Mouse (Mus musculus): ENCODE data around the gene Ofcc1. TPM values are rescaled to one million over a fixed set of nuclear protein-coding genes. Genes with fewer than 3 reads are reported as not detected.

Ofcc1 gene
- not detected in 2 replicates for polyA plus RNA-seq (2011; ENCODE audit: insufficient read depth, insufficient read length, low read depth, missing spikeins)

DNA sequence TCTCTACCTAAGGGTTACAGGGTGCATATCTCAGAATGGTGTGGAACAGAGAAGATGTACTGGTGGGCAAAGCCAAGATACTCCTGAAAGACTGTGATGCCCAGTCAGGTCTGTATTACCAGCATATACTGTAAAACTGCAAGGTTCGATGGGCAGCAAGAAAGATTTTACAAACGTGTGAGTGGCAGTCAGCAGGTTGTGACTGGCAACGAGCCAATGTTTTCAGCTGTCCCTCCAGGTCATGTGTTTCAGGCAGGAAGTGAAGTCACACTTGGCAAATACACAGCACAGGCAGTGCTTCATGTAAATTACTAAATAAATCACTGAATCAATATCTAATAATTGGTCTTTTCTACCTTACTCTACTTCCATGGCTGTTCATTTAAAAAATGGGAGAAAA, at the start of gene Ofcc1:
TSS of gene Ofcc1 (minus strand) at position 163 of the 400 bp plus-strand sequence.
- no peaks in the 10 kb centered on the region for H3K4me1 ChIP-seq (ENCODE audit: control insufficient read depth, insufficient read depth, low read length)
- TF ChIP-seq CTCF (IDR thresholded peaks at IDR 0.05; ENCODE audit: low read depth, low read length), result no peak
- no peak for TF ChIP-seq EP300 (IDR thresholded peaks at IDR 0.05; ENCODE audit: insufficient read depth, low read depth, low read length)
- no peak for TF ChIP-seq POLR2A (IDR thresholded peaks at IDR 0.05; ENCODE audit: insufficient read depth, low read length)
- no peaks in the 10 kb centered on the region for H3K36me3 ChIP-seq (ENCODE audit: control insufficient read depth, insufficient read depth, low read length, poor library complexity, severe bottlenecking)
- no peaks in the 10 kb centered on the region; the same call in 1 of the 2 replicates for H3K27me3 ChIP-seq (ENCODE audit: control insufficient read depth, insufficient read depth, low read length, poor library complexity, severe bottlenecking)
- H3K9me3 ChIP-seq (replicated peaks; ENCODE audit: control insufficient read depth, insufficient read depth, low read length, poor library complexity, severe bottlenecking), result no peaks in the 10 kb centered on the region
- no peak within 1 kb of the TSS for H3K27ac ChIP-seq (ENCODE audit: insufficient read depth, low read length)
- H3K9ac ChIP-seq (ENCODE audit: low read depth, poor library complexity, severe bottlenecking), result no peak within 1 kb of the TSS
- H3K4me3 ChIP-seq (ENCODE audit: low read depth, low read length), result no peak within 1 kb of the TSS

DNA sequence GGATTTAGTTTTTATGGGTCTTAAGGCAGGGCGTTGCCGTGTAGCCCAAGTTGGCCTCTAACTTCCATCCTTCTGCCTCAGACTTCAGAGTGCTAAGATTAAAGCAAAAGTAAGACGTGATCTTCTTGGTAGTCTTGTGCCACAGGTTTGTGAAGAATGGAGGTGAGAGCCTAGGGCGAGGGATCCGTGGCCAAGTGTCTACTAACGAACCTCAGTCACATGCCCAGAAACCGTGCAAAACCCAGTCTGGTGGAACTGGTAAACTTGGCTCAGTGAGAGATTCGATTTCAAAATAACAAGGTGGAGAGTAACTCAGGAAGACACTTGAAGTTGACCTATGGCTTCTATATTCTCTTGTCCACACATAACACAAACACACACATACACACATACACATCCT, 28.9 kb upstream of the Ofcc1 start:
- no peak overlapping the region for H3K4me3 ChIP-seq (ENCODE audit: low read depth, low read length)
- H3K36me3 ChIP-seq (ENCODE audit: control insufficient read depth, insufficient read depth, low read length, poor library complexity, severe bottlenecking), result no peaks in the 10 kb centered on the region
- no peak overlapping the region for H3K9ac ChIP-seq (ENCODE audit: low read depth, poor library complexity, severe bottlenecking)
- H3K27me3 ChIP-seq (ENCODE audit: control insufficient read depth, insufficient read depth, low read length, poor library complexity, severe bottlenecking), result no peaks in the 10 kb centered on the region
- no peak overlapping the region for H3K27ac ChIP-seq (ENCODE audit: insufficient read depth, low read length)
- no peaks in the 10 kb centered on the region for H3K4me1 ChIP-seq (ENCODE audit: control insufficient read depth, insufficient read depth, low read length)
- no peak for TF ChIP-seq EP300 (IDR thresholded peaks at IDR 0.05; ENCODE audit: insufficient read depth, low read depth, low read length)
- no peak for TF ChIP-seq POLR2A (IDR thresholded peaks at IDR 0.05; ENCODE audit: insufficient read depth, low read length)
- no peak for TF ChIP-seq CTCF (IDR thresholded peaks at IDR 0.05; ENCODE audit: low read depth, low read length)
- no peaks in the 10 kb centered on the region for H3K9me3 ChIP-seq (replicated peaks; ENCODE audit: control insufficient read depth, insufficient read depth, low read length, poor library complexity, severe bottlenecking)

DNA sequence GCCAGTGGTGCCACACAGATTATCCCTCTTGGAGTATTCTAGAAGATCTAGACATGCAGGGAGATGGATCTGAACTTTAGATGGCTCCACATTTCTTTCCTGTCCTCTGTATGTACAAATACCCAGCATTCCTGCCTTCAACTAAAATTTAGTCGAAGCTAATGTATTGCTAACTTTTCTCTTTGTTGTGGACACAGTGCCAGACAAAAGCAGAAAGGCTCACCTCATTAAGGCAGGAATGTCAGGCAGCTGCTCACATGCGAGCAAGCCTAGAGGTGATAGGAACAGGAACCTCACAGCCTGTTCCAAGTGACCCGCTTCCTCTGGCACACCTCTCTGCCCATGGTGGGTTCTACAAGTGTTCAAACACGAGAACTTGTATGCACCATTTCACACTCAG, 26.2 kb upstream of the Ofcc1 start:
- TF ChIP-seq EP300 (IDR thresholded peaks at IDR 0.05; ENCODE audit: insufficient read depth, low read depth, low read length) (0 out of 2 replicates have a peak, but pooled peaks have one; percentile 21), CTCF (IDR thresholded peaks at IDR 0.05; ENCODE audit: low read depth, low read length) (no peak), POLR2A (IDR thresholded peaks at IDR 0.05; ENCODE audit: insufficient read depth, low read length) (no peak)
- Histone ChIP-seq H3K27ac (ENCODE audit: insufficient read depth, low read length) (no peak overlapping the region), H3K36me3 (ENCODE audit: control insufficient read depth, insufficient read depth, low read length, poor library complexity, severe bottlenecking) (no peaks in the 10 kb centered on the region), H3K4me1 (ENCODE audit: control insufficient read depth, insufficient read depth, low read length) (no peaks in the 10 kb centered on the region), H3K9ac (ENCODE audit: low read depth, poor library complexity, severe bottlenecking) (no peak overlapping the region), H3K27me3 (ENCODE audit: control insufficient read depth, insufficient read depth, low read length, poor library complexity, severe bottlenecking) (no peaks in the 10 kb centered on the region), H3K9me3 (replicated peaks; ENCODE audit: control insufficient read depth, insufficient read depth, low read length, poor library complexity, severe bottlenecking) (no peaks in the 10 kb centered on the region), H3K4me3 (ENCODE audit: low read depth, low read length) (no peak overlapping the region)

DNA sequence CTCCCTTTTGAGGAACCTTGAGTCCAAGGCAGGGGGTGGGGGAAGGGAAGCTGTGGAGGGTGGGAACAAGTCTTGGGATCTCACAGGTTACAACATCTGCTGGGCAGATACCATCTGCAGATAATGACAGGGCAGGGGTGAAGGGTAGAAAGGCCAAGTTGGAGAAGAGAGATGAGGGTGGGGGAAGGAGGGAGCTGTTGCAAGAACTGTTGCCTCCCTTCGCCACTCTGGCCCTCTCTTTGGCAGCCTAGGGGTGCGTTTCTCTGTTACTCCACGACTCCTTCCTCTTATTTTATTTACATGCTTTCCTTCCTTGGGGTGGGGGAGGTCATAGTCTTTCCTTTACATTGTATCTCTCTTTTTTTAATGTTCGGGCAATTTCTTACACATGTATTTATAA, 23.7 kb upstream of the Ofcc1 start:
- Histone ChIP-seq H3K9ac (ENCODE audit: low read depth, poor library complexity, severe bottlenecking) (no peak overlapping the region), H3K4me3 (ENCODE audit: low read depth, low read length) (no peak overlapping the region), H3K27me3 (ENCODE audit: control insufficient read depth, insufficient read depth, low read length, poor library complexity, severe bottlenecking) (no peaks in the 10 kb centered on the region), H3K36me3 (ENCODE audit: control insufficient read depth, insufficient read depth, low read length, poor library complexity, severe bottlenecking) (no peaks in the 10 kb centered on the region), H3K9me3 (replicated peaks; ENCODE audit: control insufficient read depth, insufficient read depth, low read length, poor library complexity, severe bottlenecking) (no peaks in the 10 kb centered on the region), H3K4me1 (ENCODE audit: control insufficient read depth, insufficient read depth, low read length) (no peaks in the 10 kb centered on the region), H3K27ac (ENCODE audit: insufficient read depth, low read length) (no peak overlapping the region)
- TF ChIP-seq POLR2A (IDR thresholded peaks at IDR 0.05; ENCODE audit: insufficient read depth, low read length) (no peak), CTCF (IDR thresholded peaks at IDR 0.05; ENCODE audit: low read depth, low read length) (no peak), EP300 (IDR thresholded peaks at IDR 0.05; ENCODE audit: insufficient read depth, low read depth, low read length) (no peak)

DNA sequence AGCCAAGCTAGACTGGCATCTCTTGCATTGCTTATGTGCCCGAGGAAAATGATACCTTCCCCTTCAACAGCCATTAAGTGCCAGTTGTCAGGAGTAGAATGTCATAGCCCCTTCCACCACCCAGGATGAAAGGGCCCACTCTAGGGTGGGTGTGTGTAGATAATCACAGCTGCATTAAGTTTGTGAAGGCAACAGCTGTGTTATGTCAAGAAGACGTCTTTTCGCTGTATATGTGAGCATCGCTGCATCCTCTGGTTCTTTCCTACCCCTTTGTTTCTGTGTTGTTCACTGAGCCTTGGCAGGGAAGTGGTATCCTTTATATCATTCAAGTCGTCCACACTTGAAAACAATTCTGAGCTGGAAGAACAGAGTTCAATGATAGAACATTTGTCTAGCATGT, 15.5 kb upstream of the Ofcc1 start:
- TF ChIP-seq EP300 (IDR thresholded peaks at IDR 0.05; ENCODE audit: insufficient read depth, low read depth, low read length), result no peak
- no peak for TF ChIP-seq CTCF (IDR thresholded peaks at IDR 0.05; ENCODE audit: low read depth, low read length)
- no peak for TF ChIP-seq POLR2A (IDR thresholded peaks at IDR 0.05; ENCODE audit: insufficient read depth, low read length)
- Histone ChIP-seq H3K4me3 (ENCODE audit: low read depth, low read length) (no peak overlapping the region), H3K4me1 (ENCODE audit: control insufficient read depth, insufficient read depth, low read length) (no peaks in the 10 kb centered on the region), H3K27me3 (ENCODE audit: control insufficient read depth, insufficient read depth, low read length, poor library complexity, severe bottlenecking) (no peaks in the 10 kb centered on the region), H3K9me3 (replicated peaks; ENCODE audit: control insufficient read depth, insufficient read depth, low read length, poor library complexity, severe bottlenecking) (no peaks in the 10 kb centered on the region), H3K36me3 (ENCODE audit: control insufficient read depth, insufficient read depth, low read length, poor library complexity, severe bottlenecking) (no peaks in the 10 kb centered on the region), H3K27ac (ENCODE audit: insufficient read depth, low read length) (no peak overlapping the region), H3K9ac (ENCODE audit: low read depth, poor library complexity, severe bottlenecking) (no peak overlapping the region)

DNA sequence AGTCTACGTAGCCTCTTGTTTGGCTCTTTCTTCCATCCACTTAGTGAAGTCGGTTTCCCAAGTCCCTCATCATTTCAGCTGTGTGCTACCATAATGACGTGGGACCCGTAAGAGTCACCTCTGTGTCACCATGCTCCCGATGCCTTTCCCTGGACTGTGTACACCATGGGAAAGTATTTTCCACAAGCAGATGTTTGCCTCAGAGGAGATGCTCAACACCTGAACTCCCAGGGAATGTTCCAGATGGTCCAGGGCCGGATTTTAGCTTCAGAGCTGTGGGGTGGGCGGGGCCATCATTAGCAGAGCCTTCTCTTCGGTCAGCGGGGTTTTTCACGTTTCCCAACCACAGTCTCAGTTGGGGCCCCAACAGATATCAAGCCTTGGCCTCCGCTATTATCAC, 5.5 kb upstream of the Ofcc1 start:
- H3K9me3 ChIP-seq (replicated peaks; ENCODE audit: control insufficient read depth, insufficient read depth, low read length, poor library complexity, severe bottlenecking), result no peaks in the 10 kb centered on the region
- H3K4me3 ChIP-seq (ENCODE audit: low read depth, low read length), result no peak overlapping the region
- H3K36me3 ChIP-seq (ENCODE audit: control insufficient read depth, insufficient read depth, low read length, poor library complexity, severe bottlenecking), result no peaks in the 10 kb centered on the region
- TF ChIP-seq POLR2A (IDR thresholded peaks at IDR 0.05; ENCODE audit: insufficient read depth, low read length) (no peak), EP300 (IDR thresholded peaks at IDR 0.05; ENCODE audit: insufficient read depth, low read depth, low read length) (no peak), CTCF (IDR thresholded peaks at IDR 0.05; ENCODE audit: low read depth, low read length) (no peak)
- no peak overlapping the region for H3K27ac ChIP-seq (ENCODE audit: insufficient read depth, low read length)
- H3K27me3 ChIP-seq (ENCODE audit: control insufficient read depth, insufficient read depth, low read length, poor library complexity, severe bottlenecking), result no peaks in the 10 kb centered on the region
- H3K9ac ChIP-seq (ENCODE audit: low read depth, poor library complexity, severe bottlenecking), result no peak overlapping the region
- no peaks in the 10 kb centered on the region for H3K4me1 ChIP-seq (ENCODE audit: control insufficient read depth, insufficient read depth, low read length)
